Comparison of ENCODE assay signal across 9 mouse cellular contexts in genomic region chr17:29445072-29445471, GRCm38 (mm10). TPM values are rescaled to one million over a fixed set of nuclear protein-coding genes. Genes with fewer than 3 reads are reported as not detected.
DNase-seq lines count a peak whose midpoint lies in the region; ATAC-seq lines count a peak whose summit lies in the region.
"Had no signal": no experiment of that assay in that cellular context is flagged by ENCODE, and none has a peak within 500 bp of the region (broad histone marks: within the 10 kb centered on the region; RNA-seq: fewer than 3 reads in every experiment).

No protein-coding gene starts in this region.

- no peak for ATAC-seq in kidney, embryonic 15.5 days (replicated peaks; ENCODE audit: low FRiP score)
- ATAC-seq in embryonic facial prominence, embryonic 11.5 days (replicated peaks; ENCODE audit: insufficient number of reproducible peaks, low FRiP score, low TSS enrichment, low read depth): no peak
- 0 out of 2 replicates have a peak, but pooled peaks have one; percentile 24 for ATAC-seq in intestine, embryonic 16.5 days
- no peak for ATAC-seq in neural tube, embryonic 13.5 days (ENCODE audit: low read depth)

- H3K4me2 ChIP-seq in kidney, embryonic 15.5 days: no peak overlapping the region
- H3K4me2 ChIP-seq in embryonic facial prominence, embryonic 11.5 days (ENCODE audit: low read depth, low read length): no peak overlapping the region
- no peak overlapping the region for H3K4me2 ChIP-seq in intestine, embryonic 16.5 days (ENCODE audit: low read depth, low read length)
- H3K4me2 ChIP-seq in neural tube, embryonic 13.5 days: no peak overlapping the region

- no peaks in the 10 kb centered on the region for H3K9me3 ChIP-seq in kidney, embryonic 15.5 days (replicated peaks)
- no peaks in the 10 kb centered on the region for H3K9me3 ChIP-seq in embryonic facial prominence, embryonic 11.5 days (replicated peaks; ENCODE audit: control insufficient read depth, low read length)
- H3K9me3 ChIP-seq in intestine, embryonic 16.5 days (ENCODE audit: control insufficient read depth, low read length): no peaks in the 10 kb centered on the region
- no peaks in the 10 kb centered on the region for H3K9me3 ChIP-seq in neural tube, embryonic 13.5 days

- H3K4me1 ChIP-seq in kidney, embryonic 15.5 days: peaks cover 41% of the 10 kb centered on the region
- H3K4me1 ChIP-seq in embryonic facial prominence, embryonic 11.5 days (ENCODE audit: control insufficient read depth, insufficient read depth, low read length): no peaks in the 10 kb centered on the region; the same call in 1 of the 2 replicates
- H3K4me1 ChIP-seq in intestine, embryonic 16.5 days (ENCODE audit: control insufficient read depth, insufficient read depth, low read length): peaks cover 37% of the 10 kb centered on the region
- peaks cover 20% of the 10 kb centered on the region for H3K4me1 ChIP-seq in neural tube, embryonic 13.5 days (replicated peaks)

- no peak overlapping the region for H3K9ac ChIP-seq in kidney, embryonic 15.5 days
- no peak overlapping the region; the same call in 1 of the 2 replicates for H3K9ac ChIP-seq in embryonic facial prominence, embryonic 11.5 days (replicated peaks; ENCODE audit: low read length)
- peak overlapping the region; percentile 28; the same call in 1 of the 2 replicates for H3K9ac ChIP-seq in intestine, embryonic 16.5 days (ENCODE audit: low read depth, low read length)
- H3K9ac ChIP-seq in neural tube, embryonic 13.5 days: no peak overlapping the region

- H3K36me3 ChIP-seq in kidney, embryonic 15.5 days: no peaks in the 10 kb centered on the region
- no peaks in the 10 kb centered on the region for H3K36me3 ChIP-seq in embryonic facial prominence, embryonic 11.5 days (replicated peaks; ENCODE audit: control insufficient read depth, insufficient read depth, low read depth, low read length)
- no peaks in the 10 kb centered on the region for H3K36me3 ChIP-seq in intestine, embryonic 16.5 days (ENCODE audit: control insufficient read depth, insufficient read depth, low read length)
- no peaks in the 10 kb centered on the region for H3K36me3 ChIP-seq in neural tube, embryonic 13.5 days

- no peak overlapping the region for H3K4me3 ChIP-seq in kidney, embryonic 15.5 days (replicated peaks)
- H3K4me3 ChIP-seq in embryonic facial prominence, embryonic 11.5 days (ENCODE audit: low read depth, low read length): no peak overlapping the region
- H3K4me3 ChIP-seq in intestine, embryonic 16.5 days (ENCODE audit: low read length): no peak overlapping the region
- H3K4me3 ChIP-seq in neural tube, embryonic 13.5 days: no peak overlapping the region

- peak overlapping the region; percentile 51; the same call in 1 of the 2 replicates for H3K27ac ChIP-seq in kidney, embryonic 15.5 days
- peak overlapping the region; percentile 52; the same call in 1 of the 2 replicates for H3K27ac ChIP-seq in embryonic facial prominence, embryonic 11.5 days (replicated peaks; ENCODE audit: low read depth, low read length)
- H3K27ac ChIP-seq in intestine, embryonic 16.5 days (ENCODE audit: low read length): peak overlapping the region; percentile 54
- peak overlapping the region; percentile 65 for H3K27ac ChIP-seq in neural tube, embryonic 13.5 days (replicated peaks)

- H3K27me3 ChIP-seq in kidney, embryonic 15.5 days: no peaks in the 10 kb centered on the region
- H3K27me3 ChIP-seq in embryonic facial prominence, embryonic 11.5 days (ENCODE audit: control insufficient read depth, insufficient read depth, low read length): no peaks in the 10 kb centered on the region
- H3K27me3 ChIP-seq in intestine, embryonic 16.5 days (replicated peaks; ENCODE audit: control insufficient read depth, insufficient read depth, low read length): no peaks in the 10 kb centered on the region
- H3K27me3 ChIP-seq in neural tube, embryonic 13.5 days: no peaks in the 10 kb centered on the region

- 20% methylated on average over 8 of the region's 8 CpGs for WGBS in kidney, embryonic 15.5 days
- 35% methylated on average over 8 of the region's 8 CpGs for WGBS in embryonic facial prominence, embryonic 11.5 days
- WGBS in intestine, embryonic 16.5 days: 16% methylated on average over 8 of the region's 8 CpGs
- WGBS in neural tube, embryonic 13.5 days: 10% methylated on average over 8 of the region's 8 CpGs

- DNase-seq in kidney, adult 11 months: no peak
- no peak for DNase-seq in embryonic facial prominence, embryonic 11.5 days (ENCODE audit: low spot score)
- no peak for DNase-seq in thymus, postnatal 25 days
- no peak for DNase-seq in right cerebral cortex, adult 18-20 months
- DNase-seq: cerebellum, postnatal 14 days; lung, adult 18-20 months had no signal

RNA-seq across cellular contexts. Expression of gene Pim1, which starts 45.5 kb away (rescaled TPM):
- 17.8 and 17.9 TPM in 2 replicates for polyA plus RNA-seq in kidney, embryonic 15.5 days (2015; fragmentation: Nextera tagmentation; extraction: Ambion mirVana)
- polyA plus RNA-seq in embryonic facial prominence, embryonic 11.5 days (2014; fragmentation: Nextera tagmentation; extraction: Ambion mirVana): 17.6 and 19.2 TPM in 2 replicates
- 11.8 and 12.8 TPM in 2 replicates for polyA plus RNA-seq in intestine, embryonic 16.5 days (2015; fragmentation: Nextera tagmentation; extraction: Ambion mirVana)
- polyA plus RNA-seq in neural tube, embryonic 13.5 days (2015; fragmentation: Nextera tagmentation; extraction: Ambion mirVana): 12.4 and 14.4 TPM in 2 replicates
